In the genomic region with DNA sequence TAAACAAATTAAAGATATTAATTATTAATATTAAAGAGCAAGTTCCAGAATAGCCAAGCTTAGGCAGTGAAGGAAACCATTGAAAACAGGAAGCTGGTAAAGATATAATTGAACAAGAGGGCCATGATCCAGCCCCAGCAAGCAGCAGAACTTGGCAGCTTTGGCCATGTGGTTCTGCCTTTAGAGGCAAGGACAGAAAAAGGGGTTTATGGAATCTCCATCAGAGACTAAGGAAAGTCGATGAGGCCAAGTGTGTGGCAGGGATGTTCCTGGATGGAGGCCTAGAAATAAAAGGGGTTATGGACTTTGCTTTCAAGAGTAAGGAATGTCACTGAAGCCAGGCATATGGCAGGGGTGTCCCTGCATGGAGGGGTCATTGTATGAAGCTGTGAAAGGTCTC, we compare ENCODE assay signal across 19 mouse cellular contexts.
"Had no signal": no experiment of that assay in that cellular context is flagged by ENCODE, and none has a peak within 500 bp of the region (broad histone marks: within the 10 kb centered on the region; RNA-seq: fewer than 3 reads in every experiment).

No protein-coding gene starts in this region.

- DNase-seq: kidney, postnatal 10 days; kidney, postnatal 36 days; layer of hippocampus, postnatal 36 days; liver, embryonic 13.5 days; lung, adult 2 months; lung, postnatal 36 days; retina, postnatal 1 day; right cerebral cortex, postnatal 25 days; spleen, adult 18-20 months; thymus, postnatal 25 days had no signal

- H3K27ac ChIP-seq: kidney, embryonic 15.5 days; left cerebral cortex, adult 2 months; liver, embryonic 13.5 days; midbrain, embryonic 10.5 days; midbrain, embryonic 13.5 days; neural tube, embryonic 13.5 days; stomach, embryonic 15.5 days had no signal

- H3K9me3 ChIP-seq: kidney, embryonic 15.5 days; liver, embryonic 13.5 days; megakaryocyte, embryonic 14.5 days; midbrain, embryonic 10.5 days; midbrain, embryonic 13.5 days; neural tube, embryonic 13.5 days; stomach, embryonic 15.5 days had no signal

- H3K4me1 ChIP-seq: kidney, embryonic 15.5 days; liver, embryonic 13.5 days; midbrain, embryonic 10.5 days; midbrain, embryonic 13.5 days; neural tube, embryonic 13.5 days; stomach, embryonic 15.5 days had no signal

- H3K4me3 ChIP-seq: kidney, embryonic 15.5 days; left cerebral cortex, adult 2 months; liver, embryonic 13.5 days; megakaryocyte, embryonic 14.5 days; midbrain, embryonic 10.5 days; midbrain, embryonic 13.5 days; myocyte; neural tube, embryonic 13.5 days; stomach, embryonic 15.5 days had no signal

- H3K27me3 ChIP-seq: kidney, embryonic 15.5 days; liver, embryonic 13.5 days; midbrain, embryonic 13.5 days; neural tube, embryonic 13.5 days; stomach, embryonic 15.5 days had no signal

- H3K9ac ChIP-seq: kidney, embryonic 15.5 days; liver, embryonic 13.5 days; midbrain, embryonic 13.5 days; neural tube, embryonic 13.5 days; stomach, embryonic 15.5 days had no signal

- H3K4me2 ChIP-seq: kidney, embryonic 15.5 days; liver, embryonic 13.5 days; midbrain, embryonic 13.5 days; neural tube, embryonic 13.5 days; stomach, embryonic 15.5 days had no signal

- ATAC-seq: midbrain, embryonic 13.5 days; midbrain, embryonic 16.5 days had no signal
